Mouse (Mus musculus) ES-E14 (cell line): ENCODE data around the gene Car10. TPM values are rescaled to one million over a fixed set of nuclear protein-coding genes. Genes with fewer than 3 reads are reported as not detected.

ENCODE experiments used
- DNase-seq: peaks from one replicate; pipeline ENCODE4 v3.0.0-alpha.2; 2013; ENCODE audit warnings: low read depth, low spot score
- H3K27ac ChIP-seq: 2 replicates; pipeline ENCODE4 v1.5.1; 2012; ENCODE audit warnings: low read depth, mild to moderate bottlenecking, low read length, moderate library complexity, mixed read lengths; ENCODE audit not compliant: poor library complexity, insufficient read depth, severe bottlenecking
- H3K36me3 ChIP-seq: 2 replicates; pipeline ENCODE4 v1.6.1; 2012; ENCODE audit warnings: mild to moderate bottlenecking, low read length, moderate library complexity, mixed read lengths; ENCODE audit not compliant: control insufficient read depth, poor library complexity, insufficient read depth, severe bottlenecking
- H3K4me1 ChIP-seq, 2 experiments: fragments of 150-350 bp in 1 of 2; sonication (generic) in 1 of 2; 2 replicates each; pipeline ENCODE4 v1.6.1; 2012; ENCODE audit warnings: low read length in 2 of 2, mild to moderate bottlenecking in 1 of 2, mixed read lengths in 1 of 2; ENCODE audit not compliant: control insufficient read depth in 2 of 2, insufficient read depth in 2 of 2, poor library complexity in 1 of 2
- H3K4me3 ChIP-seq, 2 experiments: fragments of 150-350 bp in 1 of 2; sonication (generic) in 1 of 2; 2 replicates each; pipeline ENCODE4 v1.5.1; 2012; ENCODE audit warnings: low read length in 2 of 2, low read depth in 1 of 2, mild to moderate bottlenecking in 1 of 2, mixed read lengths in 1 of 2; ENCODE audit not compliant: insufficient read depth in 1 of 2, poor library complexity in 1 of 2, severe bottlenecking in 1 of 2
- H3K9ac ChIP-seq: 2 replicates; pipeline ENCODE4 v1.6.1; 2012; ENCODE audit warnings: low read depth, mild to moderate bottlenecking, low read length, mixed read lengths; ENCODE audit not compliant: poor library complexity, insufficient read depth, severe bottlenecking
- H3K9me3 ChIP-seq: fragments of 150-350 bp; sonication (generic); 2 replicates; pipeline ENCODE4 v1.6.1; 2012; ENCODE audit warnings: low read depth, mild to moderate bottlenecking, low read length; ENCODE audit not compliant: control insufficient read depth, insufficient read depth
- CHD2 ChIP-seq: IDR thresholded peaks from 2 replicates; pipeline ENCODE4 v1.6.1; 2014; ENCODE audit warnings: mild to moderate bottlenecking, low read depth, low read length, inconsistent platforms
- HCFC1 ChIP-seq: IDR thresholded peaks from 2 replicates; pipeline ENCODE4 v1.6.1; 2012; ENCODE audit warnings: low read length, inconsistent platforms, borderline replicate concordance; ENCODE audit not compliant: insufficient read depth
- MAFK ChIP-seq: IDR thresholded peaks from 2 replicates; pipeline ENCODE4 v1.6.1; 2014; ENCODE audit warnings: mild to moderate bottlenecking, low read depth, low read length, inconsistent platforms; ENCODE audit not compliant: insufficient read depth
- ZC3H11A ChIP-seq: IDR thresholded peaks from 2 replicates; pipeline ENCODE4 v1.6.1; 2012; ENCODE audit warnings: low read depth, mild to moderate bottlenecking, inconsistent platforms, low read length, borderline replicate concordance
- ZNF384 ChIP-seq: IDR thresholded peaks from 2 replicates; pipeline ENCODE4 v1.6.1; 2012; ENCODE audit warnings: low read depth, low read length, inconsistent platforms
- in situ Hi-C, 2 experiments: fragments of 600-800 bp; cut with MboI; formaldehyde crosslinking; loops; one replicate each; pipeline ENCODE4 v1.15.1; 2025; ENCODE audit warnings: low sequenced_read_pairs in 2 of 2, inconsistent platforms in 1 of 2; ENCODE audit not compliant: unreplicated experiment in 2 of 2
- total RNA-seq: library from RNA; depleted of rRNA; stranded (reverse); fragments of 300-350 nt; gene quantifications from 2 replicates; pipeline ENCODE4 v1.2.3, GENCODE M21; 2012

Gene Car10
- total RNA-seq, 1 experiment = not detected

DNA sequence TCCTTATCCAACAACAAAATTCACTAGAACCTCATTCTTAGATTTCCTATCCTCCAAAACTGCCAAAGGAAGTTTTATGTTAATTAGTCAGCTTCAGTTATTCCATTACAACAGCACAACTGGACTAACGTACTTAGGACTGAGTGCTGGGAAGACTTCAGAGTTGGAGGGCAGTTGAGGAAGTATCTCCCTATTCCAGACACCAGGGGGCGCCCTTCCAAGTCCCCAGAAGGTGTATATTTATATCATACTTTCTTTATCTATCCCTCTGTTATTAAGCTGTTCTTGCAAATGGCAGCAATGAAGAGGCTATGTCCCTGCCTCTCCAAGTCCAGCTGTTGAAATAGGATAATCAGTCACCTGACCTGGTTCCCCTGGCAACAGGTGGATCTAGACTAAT, 405.6 kb downstream of the Car10 start:
- no peaks in the 10 kb centered on the region for H3K4me1 ChIP-seq
- in situ Hi-C loops = loop anchor here (25.0 kb wide), 1 partner anchor 309 kb away; no protein-coding TSS in a partner anchor
- peak; percentile 26 for DNase-seq

DNA sequence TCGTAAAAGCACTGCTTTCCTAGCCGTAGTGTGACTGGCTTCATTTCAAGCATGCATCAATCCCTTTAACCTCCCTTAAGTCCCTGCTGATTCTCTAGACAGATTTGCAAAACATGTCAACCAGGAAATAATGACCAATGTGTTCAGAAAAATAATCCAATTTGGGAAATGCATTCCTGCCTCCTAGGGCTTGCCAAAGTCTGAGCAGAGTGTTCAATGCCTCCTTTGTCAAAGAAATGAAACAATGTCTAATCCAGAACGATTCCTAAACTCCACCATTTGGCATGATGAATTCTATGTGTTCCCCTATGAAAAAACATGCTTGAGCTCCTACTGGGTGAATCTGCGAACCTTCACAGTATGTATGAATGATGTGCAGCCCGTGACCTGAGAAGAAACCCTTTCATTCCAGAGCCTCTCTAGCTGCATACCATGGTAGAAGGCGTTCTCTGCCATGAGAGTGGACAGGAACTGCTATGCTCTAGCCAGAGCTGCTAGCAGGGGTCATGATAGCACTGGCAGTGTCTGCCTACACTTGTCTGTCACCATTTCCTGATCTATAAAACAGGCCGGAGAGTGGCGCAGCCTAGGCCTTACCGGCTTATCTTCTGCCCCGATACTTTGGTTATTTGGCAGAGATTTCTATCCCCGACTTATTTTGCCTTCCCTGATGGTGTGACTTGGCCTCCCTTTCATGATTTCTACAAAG, 411.9 kb downstream of the Car10 start:
- H3K36me3 ChIP-seq = no peaks in the 10 kb centered on the region
- H3K4me3 ChIP-seq = no peak overlapping the region
- DNase-seq = no peak
- no peak overlapping the region for H3K9ac ChIP-seq
- TF ChIP-seq HCFC1 (no peak), MAFK (no peak), ZC3H11A (no peak), CHD2 (no peak), ZNF384 (no peak)
- H3K4me1 ChIP-seq = no peaks in the 10 kb centered on the region
- no peaks in the 10 kb centered on the region for H3K9me3 ChIP-seq
- in situ Hi-C loops = loop anchor here (25.0 kb wide), 1 partner anchor 303 kb away; no protein-coding TSS in a partner anchor
- H3K27ac ChIP-seq = no peak overlapping the region

More for the DNA sequence above, 405.6 kb downstream of the Car10 start:
- Histone ChIP-seq H3K9ac (no peak overlapping the region), H3K27ac (no peak overlapping the region), H3K4me3 (no peak overlapping the region), H3K9me3 (no peaks in the 10 kb centered on the region), H3K36me3 (no peaks in the 10 kb centered on the region)
- TF ChIP-seq MAFK = no peak
- peak; percentile 32; the same call in 1 of the 2 replicates for TF ChIP-seq ZC3H11A

DNA sequence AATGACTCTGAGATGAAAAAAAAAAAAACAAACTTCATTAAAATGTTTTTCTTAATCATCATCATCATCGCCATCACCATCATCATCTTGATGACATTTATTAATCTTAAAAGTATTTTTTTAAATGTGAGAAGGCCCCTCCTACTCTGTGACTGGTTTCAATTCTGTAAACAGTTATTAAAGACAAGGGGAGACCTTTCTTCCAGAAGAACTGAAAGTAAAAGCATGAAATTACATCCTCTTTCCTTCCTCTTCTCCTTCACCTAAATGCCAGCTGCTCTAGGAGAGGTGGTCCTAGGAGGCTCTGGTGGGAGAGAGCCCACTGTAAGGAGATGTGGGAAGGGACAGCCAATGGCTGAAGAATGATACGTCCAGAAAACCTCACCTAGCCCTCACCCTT, 415.0 kb downstream of the Car10 start:
- DNase-seq = no peak
- Histone ChIP-seq H3K9ac (no peak overlapping the region), H3K36me3 (no peaks in the 10 kb centered on the region), H3K9me3 (no peaks in the 10 kb centered on the region), H3K4me1 (no peaks in the 10 kb centered on the region), H3K27ac (no peak overlapping the region), H3K4me3 (no peak overlapping the region)
- in situ Hi-C loops = loop anchor here (25.0 kb wide), 1 partner anchor 299 kb away; no protein-coding TSS in a partner anchor
- no peak for TF ChIP-seq ZC3H11A
- TF ChIP-seq HCFC1 = no peak
- TF ChIP-seq MAFK = no peak
- no peak for TF ChIP-seq ZNF384
- TF ChIP-seq CHD2 = no peak

DNA sequence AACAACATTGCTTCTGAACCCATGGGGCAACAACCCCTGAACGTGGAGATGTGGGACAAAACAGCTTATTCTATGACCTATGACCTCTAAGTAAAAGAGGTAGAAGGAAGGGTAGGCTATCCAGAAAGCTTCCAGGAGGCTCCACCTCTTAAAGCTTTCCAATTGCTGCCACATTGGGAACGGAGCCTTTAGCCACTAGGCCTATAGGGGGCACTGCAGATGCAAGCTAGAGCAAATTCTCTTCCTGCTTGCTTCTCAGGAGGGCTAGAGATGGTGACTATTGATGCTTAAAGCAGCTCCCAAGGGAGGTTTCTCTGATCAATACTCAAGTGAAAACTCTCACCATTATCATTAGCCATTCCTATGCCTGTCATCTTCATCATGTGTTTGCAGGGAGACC, 416.6 kb downstream of the Car10 start:
- DNase-seq = no peak
- no peak overlapping the region for H3K27ac ChIP-seq
- in situ Hi-C loops = loop anchor here (25.0 kb wide), 1 partner anchor 298 kb away; no protein-coding TSS in a partner anchor
- no peaks in the 10 kb centered on the region for H3K4me1 ChIP-seq
- no peaks in the 10 kb centered on the region for H3K36me3 ChIP-seq
- no peaks in the 10 kb centered on the region for H3K9me3 ChIP-seq
- no peak overlapping the region for H3K4me3 ChIP-seq
- TF ChIP-seq CHD2 (no peak), ZC3H11A (no peak), ZNF384 (no peak), HCFC1 (no peak), MAFK (no peak)
- H3K9ac ChIP-seq = no peak overlapping the region

DNA sequence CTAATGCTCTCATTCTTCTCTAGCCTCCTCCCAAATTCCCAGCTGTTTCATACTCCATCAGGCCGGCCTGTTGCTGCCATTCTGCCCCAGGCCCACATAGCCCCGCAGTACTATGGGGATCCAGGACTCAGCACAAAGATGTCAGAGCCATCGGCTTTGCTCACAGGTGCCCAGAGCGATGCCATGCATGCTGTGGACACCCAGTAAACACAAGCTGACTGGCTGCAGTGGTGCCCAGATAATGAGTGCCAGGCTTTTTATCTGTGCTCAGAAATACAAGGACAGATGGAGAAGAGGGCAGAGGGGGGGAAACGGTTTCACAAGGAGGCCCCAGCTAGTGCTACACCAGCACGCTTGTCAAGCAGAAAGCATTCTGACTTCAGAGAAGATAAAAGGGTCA, 417.7 kb downstream of the Car10 start:
- no peak for TF ChIP-seq HCFC1
- TF ChIP-seq MAFK = no peak
- no peak for DNase-seq
- H3K4me3 ChIP-seq = no peak overlapping the region
- no peaks in the 10 kb centered on the region for H3K9me3 ChIP-seq
- H3K27ac ChIP-seq = no peak overlapping the region
- H3K9ac ChIP-seq = no peak overlapping the region
- no peaks in the 10 kb centered on the region for H3K36me3 ChIP-seq
- in situ Hi-C loops = loop anchor here (25.0 kb wide), 1 partner anchor 297 kb away; no protein-coding TSS in a partner anchor
- no peaks in the 10 kb centered on the region for H3K4me1 ChIP-seq
